ENCODE assay signal across 8 mouse cellular contexts in genomic region chr5:52040427-52041312, GRCm38 (mm10).
DNase-seq lines count a peak whose midpoint lies in the region; ATAC-seq and TF ChIP-seq lines count a peak whose summit lies in the region.

No protein-coding gene starts in this region.

- DNase-seq in MEL (ENCODE audit: low read depth, low spot score): peak; percentile 95
- peak; percentile 36 to 39 for DNase-seq in cerebellum, adult 18-20 months
- no peak for DNase-seq in liver, embryonic 13.5 days
- DNase-seq in kidney, postnatal 36 days: no peak
- no peak for DNase-seq in gastrocnemius, adult 8-10 months (ENCODE audit: low spot score in 2 of 2)
- DNase-seq in kidney, adult 2 months: no peak
- no peak for DNase-seq in thymus, adult 2 months

- peak overlapping the region; percentile 56 for H3K9ac ChIP-seq in MEL (ENCODE audit: control insufficient read depth, low read depth, low read length, poor library complexity, severe bottlenecking)
- H3K9ac ChIP-seq in heart, embryonic 11.5 days (ENCODE audit: low read depth, low read length): no peak overlapping the region
- no peak overlapping the region for H3K9ac ChIP-seq in liver, embryonic 13.5 days

- ATAC-seq in heart, embryonic 11.5 days (replicated peaks; ENCODE audit: insufficient number of reproducible peaks, low FRiP score, low TSS enrichment): peak; percentile 42; the same call in 1 of the 2 replicates
- ATAC-seq in liver, embryonic 13.5 days (ENCODE audit: low read depth): peak; percentile 58; the same call in 1 of the 2 replicates

- H3K4me1 ChIP-seq in MEL (ENCODE audit: control insufficient read depth in 1 of 2, insufficient read depth in 2 of 2, low read length in 2 of 2): peaks cover 10 to 39% of the 10 kb centered on the region in 2 experiments
- H3K4me1 ChIP-seq in heart, embryonic 11.5 days (ENCODE audit: control insufficient read depth, insufficient read depth, low read length): peaks cover 11% of the 10 kb centered on the region
- peaks cover 8% of the 10 kb centered on the region for H3K4me1 ChIP-seq in liver, embryonic 13.5 days (replicated peaks)
- no peaks in the 10 kb centered on the region for H3K4me1 ChIP-seq in kidney, adult 2 months (ENCODE audit: control insufficient read depth, insufficient read depth, low read length)
- H3K4me1 ChIP-seq in thymus, adult 2 months (replicated peaks; ENCODE audit: control insufficient read depth, insufficient read depth, low read length): no peaks in the 10 kb centered on the region

- TF ChIP-seq EP300 in MEL (IDR thresholded peaks at IDR 0.05; ENCODE audit: low read depth in 1 of 2, low read length in 2 of 2): peak; percentile 92 to 93

- no peaks in the 10 kb centered on the region for H3K79me2 ChIP-seq in MEL (ENCODE audit: control insufficient read depth, insufficient read depth, low read length, poor library complexity)

- H3K4me2 ChIP-seq in heart, embryonic 11.5 days: peak overlapping the region; percentile 55
- no peak overlapping the region for H3K4me2 ChIP-seq in liver, embryonic 13.5 days

- H3K36me3 ChIP-seq in MEL (ENCODE audit: control insufficient read depth in 1 of 2, insufficient read depth in 2 of 2, low read length in 2 of 2): peaks cover 0 to 38% of the 10 kb centered on the region in 2 experiments; a peak in 2 of 4 replicates
- no peaks in the 10 kb centered on the region for H3K36me3 ChIP-seq in heart, embryonic 11.5 days (ENCODE audit: control insufficient read depth, insufficient read depth, low read length)
- no peaks in the 10 kb centered on the region for H3K36me3 ChIP-seq in liver, embryonic 13.5 days
- H3K36me3 ChIP-seq in kidney, adult 2 months (ENCODE audit: control insufficient read depth, insufficient read depth, low read length): no peaks in the 10 kb centered on the region
- no peaks in the 10 kb centered on the region for H3K36me3 ChIP-seq in thymus, adult 2 months (ENCODE audit: control insufficient read depth, insufficient read depth, low read length)

- no peaks in the 10 kb centered on the region for H3K9me3 ChIP-seq in MEL (replicated peaks; ENCODE audit: insufficient read depth, low read length)
- H3K9me3 ChIP-seq in heart, embryonic 11.5 days (replicated peaks; ENCODE audit: control insufficient read depth, low read length): no peaks in the 10 kb centered on the region
- H3K9me3 ChIP-seq in liver, embryonic 13.5 days (replicated peaks): no peaks in the 10 kb centered on the region

- TF ChIP-seq RAD21 in MEL (IDR thresholded peaks at IDR 0.05; ENCODE audit: low read depth, low read length): no peak

- peak overlapping the region; percentile 98 for H3K27ac ChIP-seq in MEL (ENCODE audit: control insufficient read depth, low read depth, low read length)
- H3K27ac ChIP-seq in heart, embryonic 11.5 days (ENCODE audit: low read depth, low read length): peak overlapping the region; percentile 64; the same call in 1 of the 2 replicates
- H3K27ac ChIP-seq in liver, embryonic 13.5 days: no peak overlapping the region
- H3K27ac ChIP-seq in kidney, adult 2 months (ENCODE audit: insufficient read depth, low read depth, low read length): no peak overlapping the region
- no peak overlapping the region for H3K27ac ChIP-seq in thymus, adult 2 months (ENCODE audit: control insufficient read depth, insufficient read depth, low read length)

- H3K4me3 ChIP-seq in MEL (ENCODE audit: control insufficient read depth in 1 of 2, insufficient read depth in 1 of 2, low read depth in 2 of 2, low read length in 2 of 2): peak overlapping the region; percentile 22 to 27; a peak in 3 of 4 replicates
- peak overlapping the region; percentile 21; the same call in 1 of the 2 replicates for H3K4me3 ChIP-seq in heart, embryonic 11.5 days (ENCODE audit: low read depth, low read length)
- H3K4me3 ChIP-seq in liver, embryonic 13.5 days (replicated peaks): no peak overlapping the region
- H3K4me3 ChIP-seq in kidney, adult 2 months (ENCODE audit: insufficient read depth, low read depth, low read length): no peak overlapping the region
- H3K4me3 ChIP-seq in thymus, adult 2 months (ENCODE audit: control insufficient read depth, insufficient read depth, low read length): no peak overlapping the region

- no peaks in the 10 kb centered on the region for H3K27me3 ChIP-seq in MEL (ENCODE audit: control insufficient read depth in 1 of 2, insufficient read depth in 2 of 2, low read length in 2 of 2)
- H3K27me3 ChIP-seq in heart, embryonic 11.5 days (ENCODE audit: control insufficient read depth, insufficient read depth, low read length): no peaks in the 10 kb centered on the region
- H3K27me3 ChIP-seq in liver, embryonic 13.5 days: no peaks in the 10 kb centered on the region
- no peaks in the 10 kb centered on the region for H3K27me3 ChIP-seq in kidney, adult 2 months (replicated peaks; ENCODE audit: control insufficient read depth, insufficient read depth, low read length)
- no peaks in the 10 kb centered on the region for H3K27me3 ChIP-seq in thymus, adult 2 months (ENCODE audit: control insufficient read depth, insufficient read depth, low read length)

- no peak; a peak in 1 of 4 replicates for TF ChIP-seq POLR2A in MEL (IDR thresholded peaks at IDR 0.05; ENCODE audit: control insufficient read depth in 1 of 2, insufficient read depth in 1 of 2, low read depth in 1 of 2, low read length in 2 of 2, poor library complexity in 1 of 2)
- no peak for TF ChIP-seq POLR2A in kidney, adult 2 months (IDR thresholded peaks at IDR 0.05; ENCODE audit: low read depth, low read length)
- TF ChIP-seq POLR2A in thymus, adult 2 months (IDR thresholded peaks at IDR 0.05; ENCODE audit: control insufficient read depth, extremely low read depth, insufficient read depth, low read length, poor library complexity): no peak

- TF ChIP-seq CTCF in MEL (IDR thresholded peaks at IDR 0.05 in 2 of 3, conservative IDR thresholded peaks at IDR 0.05 in 1 of 3; ENCODE audit: control insufficient read depth in 1 of 3, insufficient read depth in 1 of 3, low read depth in 2 of 3, low read length in 3 of 3, poor library complexity in 1 of 3, severe bottlenecking in 1 of 3): no peak
- TF ChIP-seq CTCF in kidney, adult 2 months (conservative IDR thresholded peaks at IDR 0.05; ENCODE audit: insufficient read depth, insufficient read length, low read depth, low read length): no peak
- no peak for TF ChIP-seq CTCF in thymus, adult 2 months (IDR thresholded peaks at IDR 0.05; ENCODE audit: borderline replicate concordance, control insufficient read depth, extremely low read depth, insufficient read depth, low read length, poor library complexity)

- WGBS in heart, embryonic 11.5 days (ENCODE audit: insufficient replicate concordance): 18% methylated on average over 24 of the region's 24 CpGs
- WGBS in liver, embryonic 13.5 days (ENCODE audit: insufficient replicate concordance): 45% methylated on average over 24 of the region's 24 CpGs
- WGBS in kidney, adult 2 months: 75% methylated on average over 24 of the region's 24 CpGs
- WGBS in thymus, adult 2 months: 87% methylated on average over 24 of the region's 24 CpGs

TF ChIP-seq in MEL, 35 proteins besides CTCF, POLR2A, EP300 and RAD21 (continues in another document):
- TF ChIP-seq ZMIZ1 (IDR thresholded peaks at IDR 0.05; ENCODE audit: low read depth, low read length) (no peak; the same call in 1 of the 2 replicates), MEF2A (IDR thresholded peaks at IDR 0.05; ENCODE audit: extremely low read depth, insufficient replicate concordance, low read depth, low read length, poor library complexity, severe bottlenecking) (peak; percentile 77; the same call in 1 of the 2 replicates), MYC (IDR thresholded peaks at IDR 0.05; ENCODE audit: low read depth, low read length) (peak; percentile 85), USF2 (IDR thresholded peaks at IDR 0.05; ENCODE audit: borderline replicate concordance in 1 of 2, insufficient read depth in 1 of 2, low read depth in 1 of 2, low read length in 2 of 2) (no peak), TCF12 (IDR thresholded peaks at IDR 0.05; ENCODE audit: low read depth, low read length) (peak; percentile 94), SIN3A (IDR thresholded peaks at IDR 0.05; ENCODE audit: low read length) (peak; percentile 81), CHD2 (IDR thresholded peaks at IDR 0.05; ENCODE audit: low read length) (peak; percentile 60; the same call in 1 of the 2 replicates), ZC3H11A (IDR thresholded peaks at IDR 0.05; ENCODE audit: low read depth, low read length) (no peak), TAL1 (IDR thresholded peaks at IDR 0.05; ENCODE audit: low read length) (peak; percentile 84), ELF1 (IDR thresholded peaks at IDR 0.05; ENCODE audit: low read depth, low read length) (peak; percentile 25; the same call in 1 of the 2 replicates), E2F4 (IDR thresholded peaks at IDR 0.05; ENCODE audit: borderline replicate concordance, low read depth, low read length) (no peak), MAFK (IDR thresholded peaks at IDR 0.05; ENCODE audit: borderline replicate concordance, low read depth, low read length) (peak; percentile 59; the same call in 1 of the 2 replicates), KAT2A (conservative IDR thresholded peaks at IDR 0.05; ENCODE audit: low read depth, low read length) (peak; percentile 45; the same call in 1 of the 2 replicates), BHLHE40 (IDR thresholded peaks at IDR 0.05; ENCODE audit: borderline replicate concordance, low read depth, low read length) (peak; percentile 56; the same call in 1 of the 2 replicates), MAZ (IDR thresholded peaks at IDR 0.05; ENCODE audit: low read depth, low read length) (peak; percentile 89), MAX (IDR thresholded peaks at IDR 0.05; ENCODE audit: low read length) (peak; percentile 70), GABPA (IDR thresholded peaks at IDR 0.05; ENCODE audit: low read depth, low read length) (0 out of 2 replicates have a peak, but pooled peaks have one; percentile 30), TBP (IDR thresholded peaks at IDR 0.05; ENCODE audit: low read depth, low read length) (peak; percentile 48; the same call in 1 of the 2 replicates), HCFC1 (IDR thresholded peaks at IDR 0.05; ENCODE audit: low read depth, low read length) (no peak; the same call in 1 of the 2 replicates), ZKSCAN1 (IDR thresholded peaks at IDR 0.05; ENCODE audit: low read depth, low read length) (no peak), ZNF384 (IDR thresholded peaks at IDR 0.05; ENCODE audit: low read depth, low read length) (no peak; the same call in 1 of the 2 replicates), GATA1 (IDR thresholded peaks at IDR 0.05; ENCODE audit: low read depth, low read length) (peak; percentile 99), ETS1 (IDR thresholded peaks at IDR 0.05; ENCODE audit: low read depth, low read length) (peak; percentile 87), NRF1 (IDR thresholded peaks at IDR 0.05; ENCODE audit: insufficient read depth, low read depth, low read length, poor library complexity, severe bottlenecking) (no peak), USF1 (IDR thresholded peaks at IDR 0.05; ENCODE audit: low read depth, low read length) (no peak), CHD1 (IDR thresholded peaks at IDR 0.05; ENCODE audit: low read depth, low read length) (no peak)

Comparison
In these comparisons a context has a peak if more than half of its experiments do, and no peak if none do; other contexts are left out.
1. DNase-seq: peak in MEL (single experiment) and cerebellum, adult 18-20 months (2 of 2); none in liver, embryonic 13.5 days (single experiment), kidney, postnatal 36 days (0 of 2), gastrocnemius, adult 8-10 months (0 of 2), kidney, adult 2 months (single experiment) and thymus, adult 2 months (single experiment).
2. H3K27ac ChIP-seq: peak in MEL (single experiment) and heart, embryonic 11.5 days (single experiment); none in liver, embryonic 13.5 days (single experiment), kidney, adult 2 months (single experiment) and thymus, adult 2 months (single experiment).
3. H3K4me3 ChIP-seq: peak in MEL (2 of 2) and heart, embryonic 11.5 days (single experiment); none in liver, embryonic 13.5 days (single experiment), kidney, adult 2 months (single experiment) and thymus, adult 2 months (single experiment).